Mouse (Mus musculus) 3T3-L1 (cell line): Measurements from ENCODE around the gene Paqr9.

Source experiments
- DNase-seq: peaks from one replicate; pipeline ENCODE4 v3.0.0-alpha.2; 2015; ENCODE audit warnings: low read depth, low spot score

The Paqr9 gene

DNA sequence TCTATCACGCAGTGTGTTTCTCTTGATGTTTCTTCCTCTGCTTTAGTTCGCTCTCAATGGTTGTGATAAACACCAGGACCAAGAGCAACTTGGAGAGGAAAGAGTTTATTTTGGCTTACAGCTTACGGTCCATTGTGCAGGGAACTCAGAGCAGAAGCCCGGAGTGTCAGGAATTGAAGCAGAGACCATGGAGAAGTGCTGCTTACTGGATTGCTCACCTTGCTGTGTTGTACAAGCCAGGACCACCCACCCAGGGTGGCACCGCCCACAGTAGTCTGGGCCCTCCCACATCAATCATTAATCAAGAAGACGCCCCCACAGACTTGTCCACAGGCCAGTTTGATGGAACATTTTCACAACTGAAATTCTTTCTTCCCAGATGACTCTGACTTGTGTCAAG, 18.0 kb downstream of the Paqr9 start:
- DNase-seq: no peak

DNA sequence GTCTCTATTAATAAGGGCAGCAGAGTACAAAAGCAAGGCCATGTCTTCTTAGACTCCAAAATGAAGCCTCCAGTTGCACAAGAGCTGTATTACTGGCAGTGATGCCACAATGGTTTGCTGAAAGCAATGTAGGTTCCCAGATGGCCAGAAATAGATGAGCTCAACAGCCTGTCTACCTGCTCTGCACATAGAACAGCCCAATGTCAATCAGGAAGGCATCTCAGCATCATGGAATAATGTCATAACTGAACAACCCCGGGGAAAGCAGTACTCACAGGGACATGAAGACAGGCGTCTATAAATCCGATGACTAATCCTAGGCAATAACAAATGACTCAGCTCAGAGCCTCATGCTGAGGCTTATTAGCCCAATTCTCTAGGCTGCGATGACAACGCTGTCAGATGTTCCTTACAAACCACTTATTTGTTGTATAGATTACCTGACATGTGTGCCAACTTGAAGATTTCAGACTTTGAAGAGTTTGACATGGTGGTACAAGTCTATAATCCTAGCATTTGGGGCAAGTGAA, 19.0 kb downstream of the Paqr9 start:
- DNase-seq: peak; percentile 70

GRCm38 (mm10) chr9:95581021-95581757, 21.7 kb downstream of the Paqr9 start:
- DNase-seq: no peak

DNA sequence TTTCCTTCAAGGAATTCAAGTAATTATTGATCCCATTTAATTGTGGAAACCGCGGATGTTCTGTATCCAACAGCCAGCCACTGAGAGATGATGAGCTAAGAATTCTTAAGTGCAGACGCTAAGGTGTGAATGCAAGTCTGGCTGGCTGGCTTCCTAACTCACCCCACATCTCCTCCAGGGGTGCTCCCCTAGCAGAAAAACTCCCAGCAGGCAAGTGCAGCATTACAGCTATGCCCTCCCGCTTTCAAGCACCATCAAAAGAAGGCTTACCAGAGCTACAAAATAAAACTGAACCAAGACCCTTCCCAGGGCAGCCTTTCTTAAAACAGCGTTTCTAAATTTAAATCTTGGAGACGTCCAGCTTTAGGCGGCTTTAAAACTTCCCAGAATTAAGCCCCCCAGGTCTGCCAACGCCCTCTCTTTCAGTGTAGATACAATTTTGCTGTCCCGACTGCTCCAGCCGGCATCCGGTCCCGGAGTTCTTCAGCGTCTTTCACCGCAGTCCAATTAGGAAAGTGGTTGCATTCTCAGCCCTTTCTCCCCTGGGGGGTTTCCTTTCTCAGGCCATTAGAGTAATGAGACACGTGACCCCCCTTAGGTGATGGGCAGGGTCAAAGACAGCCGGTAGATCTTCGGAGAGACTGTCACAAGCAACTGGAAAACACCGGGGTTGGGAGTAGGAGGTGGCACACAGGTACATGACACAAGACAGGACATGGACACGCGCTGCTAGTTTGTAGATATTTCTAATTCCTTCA, 22.5 kb downstream of the Paqr9 start:
- DNase-seq: no peak

- no peak for DNase-seq
Measured at GRCm38 (mm10) chr9:95582555-95582954, 23.1 kb downstream of the Paqr9 start.

GRCm38 (mm10) chr9:95586046-95586445, 26.6 kb downstream of the Paqr9 start:
- no peak for DNase-seq

GRCm38 (mm10) chr9:95588070-95588469, 28.6 kb downstream of the Paqr9 start:
- DNase-seq: no peak

DNA sequence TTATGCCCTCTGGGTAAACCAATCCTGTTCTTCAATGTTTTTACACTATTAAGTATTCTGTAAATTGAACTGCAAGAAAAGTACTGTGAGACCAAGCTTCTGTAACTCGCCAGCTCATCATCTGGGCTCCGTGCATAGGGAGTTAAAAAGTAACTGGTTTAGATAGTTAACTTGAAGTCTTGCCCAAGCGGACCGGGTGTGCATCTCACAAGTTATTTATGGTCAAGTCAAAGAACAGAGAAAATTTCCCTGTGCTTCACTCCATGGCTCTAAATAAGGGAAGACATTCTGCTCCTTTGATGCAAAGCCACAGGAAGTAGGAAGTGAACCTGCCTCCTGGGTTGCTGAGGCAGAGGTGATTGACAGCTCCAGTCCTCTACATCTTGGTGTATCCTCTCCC, 34.8 kb downstream of the Paqr9 start:
- DNase-seq: no peak

DNA sequence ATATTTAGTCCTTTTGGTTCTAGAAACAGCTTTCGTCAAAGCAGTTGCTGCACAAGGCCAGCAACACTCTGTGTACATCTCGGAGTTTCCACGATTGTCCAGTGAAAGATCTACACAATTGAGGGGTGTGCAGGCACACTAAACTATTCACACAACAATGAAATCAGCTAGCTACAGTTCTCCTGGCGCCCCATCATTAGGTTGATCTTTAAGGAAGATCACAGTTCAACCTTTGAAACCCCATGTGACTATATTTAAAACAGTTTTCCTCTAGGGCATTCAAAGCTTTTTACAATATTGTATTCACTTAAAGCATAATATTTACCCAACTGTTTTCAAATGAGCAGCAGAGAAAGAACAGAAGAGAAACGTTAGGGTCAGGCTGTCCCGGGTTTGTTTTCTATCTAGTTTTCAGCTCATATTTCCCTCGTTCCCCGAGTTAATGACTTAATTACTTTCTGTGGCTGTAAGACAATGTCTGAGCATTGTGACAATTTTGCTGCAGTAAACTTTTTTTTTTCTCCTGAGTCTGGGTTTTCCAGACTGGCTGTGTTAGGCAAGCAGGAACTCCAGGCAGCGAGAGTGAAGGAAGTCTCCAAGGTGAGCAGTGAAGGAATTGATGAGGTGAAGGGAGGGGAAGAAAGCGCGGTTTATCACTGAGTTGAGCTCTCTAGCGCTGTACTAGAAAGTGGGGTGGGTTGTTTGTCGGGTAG, 38.2 kb downstream of the Paqr9 start:
- no peak for DNase-seq

- DNase-seq: no peak
Measured at GRCm38 (mm10) chr9:95598179-95598721, 38.8 kb downstream of the Paqr9 start.

GRCm38 (mm10) chr9:95599399-95599798, 39.9 kb downstream of the Paqr9 start:
- no peak for DNase-seq

DNA sequence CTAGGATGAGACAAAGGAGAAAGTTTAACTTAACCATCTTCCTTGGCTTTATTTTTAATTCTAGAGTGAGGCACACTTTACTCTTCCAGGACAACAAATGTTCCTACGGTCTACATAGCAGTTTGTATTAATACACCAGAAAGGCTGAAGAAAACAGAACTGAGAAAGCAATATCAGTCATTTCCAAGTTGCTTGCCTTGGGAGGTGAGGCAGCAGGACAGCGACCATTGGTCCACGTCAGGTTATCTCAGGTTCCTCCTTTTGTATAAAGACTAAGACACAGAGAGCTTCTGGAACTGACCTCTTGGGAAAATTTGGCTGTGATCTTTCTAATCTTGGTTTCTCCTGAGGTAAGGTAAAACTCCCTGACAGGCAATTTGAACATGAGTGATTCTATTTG, 43.4 kb downstream of the Paqr9 start:
- DNase-seq: no peak

GRCm38 (mm10) chr9:95603316-95603715, 43.9 kb downstream of the Paqr9 start:
- no peak for DNase-seq

DNA sequence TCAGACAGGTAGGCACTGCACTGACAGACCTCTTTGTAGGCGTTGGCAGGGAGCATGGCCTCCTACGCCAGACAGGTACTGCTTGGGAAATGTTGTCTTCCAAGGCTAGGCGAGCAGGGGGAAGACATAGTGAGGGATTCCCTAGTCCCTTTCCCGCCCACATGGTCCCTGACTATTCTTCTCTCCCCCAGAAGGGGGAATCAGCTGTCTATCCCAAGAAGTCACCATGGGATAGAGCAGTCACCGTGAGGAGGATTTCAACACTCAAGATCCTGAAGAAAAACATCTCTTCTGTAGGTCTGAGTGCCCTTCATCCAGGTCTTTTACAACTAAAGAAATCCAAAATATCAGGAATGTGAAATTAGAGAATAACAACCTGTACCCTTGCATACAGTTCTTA, 47.7 kb downstream of the Paqr9 start:
- no peak for DNase-seq

DNA sequence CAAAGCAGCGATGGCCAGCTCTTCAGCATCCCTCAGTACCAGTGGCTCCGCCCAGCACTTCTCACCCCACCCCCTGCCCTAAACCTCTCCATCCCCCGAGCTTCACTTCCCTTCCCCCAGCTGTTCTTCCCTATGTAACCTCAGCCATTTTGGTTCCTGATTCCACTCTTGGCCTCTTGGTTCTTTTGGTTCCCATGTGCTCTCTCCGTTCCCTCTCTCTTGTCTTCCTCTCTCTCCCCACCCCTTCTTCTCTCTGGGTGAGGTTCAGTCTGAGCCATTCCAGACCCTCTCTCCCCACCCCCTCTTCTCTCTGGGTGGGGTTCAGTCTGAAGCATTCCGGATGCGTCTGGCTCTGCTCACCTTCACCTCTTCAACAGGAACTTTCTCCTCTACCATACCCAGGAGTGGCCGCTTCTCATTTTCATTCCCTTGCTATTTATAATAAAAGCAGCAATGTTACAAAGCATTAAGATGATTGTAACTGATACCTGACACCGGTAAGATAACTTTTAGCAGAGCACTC, 52.9 kb downstream of the Paqr9 start:
- DNase-seq: no peak

- no peak for DNase-seq
Measured at GRCm38 (mm10) chr9:95613426-95614127, 54.1 kb downstream of the Paqr9 start.

GRCm38 (mm10) chr9:95614861-95615615, 55.6 kb downstream of the Paqr9 start:
- DNase-seq: peak; percentile 18

DNA sequence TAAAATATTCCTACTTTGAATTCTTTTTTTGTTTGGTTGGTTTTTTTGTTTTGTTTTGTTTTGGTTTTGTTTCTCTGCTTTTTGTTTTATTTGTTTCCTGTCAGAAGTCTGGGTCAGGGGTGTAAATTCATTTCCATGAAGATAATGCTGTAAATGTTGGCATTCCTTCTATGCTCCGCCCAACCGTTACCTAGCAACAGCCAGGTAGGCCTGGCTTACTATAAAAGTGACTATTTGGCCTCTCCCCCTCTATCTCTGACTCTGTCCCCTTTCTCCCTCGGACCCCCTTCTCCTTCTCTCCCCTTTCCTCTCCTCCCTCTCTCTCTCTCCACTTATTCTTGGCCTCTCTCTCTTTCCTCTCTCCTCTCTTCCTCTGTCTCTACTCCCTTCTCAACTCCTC, 56.5 kb downstream of the Paqr9 start:
- no peak for DNase-seq
